Mouse (Mus musculus): ENCODE data around the gene Antxr2. TPM values are rescaled to one million over a fixed set of nuclear protein-coding genes. Genes with fewer than 3 reads are reported as not detected.

Gene Antxr2
- total and polyA plus RNA-seq, 3 experiments = 4.3 to 5.0 TPM; not detected in 1

- Histone ChIP-seq H3K36me3 (ENCODE audit: control insufficient read depth in 1 of 2, insufficient read depth in 2 of 2, low read length in 2 of 2) (peaks cover 0 to 2% of the 10 kb centered on the region in 2 experiments; a peak in 1 of 4 replicates), H3K27ac (ENCODE audit: control insufficient read depth, low read depth, low read length) (no peak overlapping the region), H3K79me2 (ENCODE audit: control insufficient read depth, insufficient read depth, low read length, poor library complexity) (no peaks in the 10 kb centered on the region), H3K4me1 (ENCODE audit: control insufficient read depth in 1 of 2, insufficient read depth in 2 of 2, low read length in 2 of 2) (no peaks in the 10 kb centered on the region), H3K9me3 (replicated peaks; ENCODE audit: insufficient read depth, low read length) (no peaks in the 10 kb centered on the region), H3K9ac (ENCODE audit: control insufficient read depth, low read depth, low read length, poor library complexity, severe bottlenecking) (no peak overlapping the region), H3K4me3 (ENCODE audit: control insufficient read depth in 1 of 2, insufficient read depth in 1 of 2, low read depth in 2 of 2, low read length in 2 of 2) (no peak overlapping the region), H3K27me3 (ENCODE audit: control insufficient read depth in 1 of 2, insufficient read depth in 2 of 2, low read length in 2 of 2) (no peaks in the 10 kb centered on the region)
- TF ChIP-seq TAL1 (IDR thresholded peaks at IDR 0.05; ENCODE audit: low read length) (no peak), JUND (IDR thresholded peaks at IDR 0.05; ENCODE audit: low read depth, low read length) (no peak), GABPA (IDR thresholded peaks at IDR 0.05; ENCODE audit: low read depth, low read length) (no peak), MAZ (IDR thresholded peaks at IDR 0.05; ENCODE audit: low read depth, low read length) (no peak), MYC (IDR thresholded peaks at IDR 0.05; ENCODE audit: low read depth, low read length) (no peak), CHD2 (IDR thresholded peaks at IDR 0.05; ENCODE audit: low read length) (no peak), MAFK (IDR thresholded peaks at IDR 0.05; ENCODE audit: borderline replicate concordance, low read depth, low read length) (no peak), GATA1 (IDR thresholded peaks at IDR 0.05; ENCODE audit: low read depth, low read length) (no peak), POLR2AphosphoS2 (IDR thresholded peaks at IDR 0.05; ENCODE audit: low read length) (no peak), EP300 (IDR thresholded peaks at IDR 0.05; ENCODE audit: low read depth in 1 of 2, low read length in 2 of 2) (no peak), RAD21 (IDR thresholded peaks at IDR 0.05; ENCODE audit: low read depth, low read length) (no peak), BHLHE40 (IDR thresholded peaks at IDR 0.05; ENCODE audit: borderline replicate concordance, low read depth, low read length) (no peak), TCF12 (IDR thresholded peaks at IDR 0.05; ENCODE audit: low read depth, low read length) (no peak)
- DNase-seq (ENCODE audit: low read depth, low spot score) = no peak
Observed at GRCm38 (mm10) chr5:97999261-97999824, 31.5 kb downstream of the Antxr2 start.

GRCm38 (mm10) chr5:97996500-97997176, 34.2 kb downstream of the Antxr2 start:
- no peak overlapping the region for H3K9ac ChIP-seq (ENCODE audit: control insufficient read depth, low read depth, low read length, poor library complexity, severe bottlenecking)
- no peaks in the 10 kb centered on the region for H3K4me1 ChIP-seq (ENCODE audit: control insufficient read depth in 1 of 2, insufficient read depth in 2 of 2, low read length in 2 of 2)
- no peak overlapping the region for H3K4me3 ChIP-seq (ENCODE audit: control insufficient read depth in 1 of 2, insufficient read depth in 1 of 2, low read depth in 2 of 2, low read length in 2 of 2)
- TF ChIP-seq JUND (IDR thresholded peaks at IDR 0.05; ENCODE audit: low read depth, low read length) (no peak), ZNF384 (IDR thresholded peaks at IDR 0.05; ENCODE audit: low read depth, low read length) (no peak), MYC (IDR thresholded peaks at IDR 0.05; ENCODE audit: low read depth, low read length) (no peak), SMC3 (IDR thresholded peaks at IDR 0.05; ENCODE audit: low read depth, low read length) (no peak), RCOR1 (IDR thresholded peaks at IDR 0.05; ENCODE audit: low read depth, low read length) (no peak), EP300 (IDR thresholded peaks at IDR 0.05; ENCODE audit: low read depth in 1 of 2, low read length in 2 of 2) (no peak), CHD1 (IDR thresholded peaks at IDR 0.05; ENCODE audit: low read depth, low read length) (no peak), SIN3A (IDR thresholded peaks at IDR 0.05; ENCODE audit: low read length) (no peak), TBP (IDR thresholded peaks at IDR 0.05; ENCODE audit: low read depth, low read length) (no peak), KAT2A (conservative IDR thresholded peaks at IDR 0.05; ENCODE audit: low read depth, low read length) (no peak), UBTF (IDR thresholded peaks at IDR 0.05; ENCODE audit: borderline replicate concordance, insufficient read depth, low read depth, low read length) (no peak), GATA1 (IDR thresholded peaks at IDR 0.05; ENCODE audit: low read depth, low read length) (no peak), MAZ (IDR thresholded peaks at IDR 0.05; ENCODE audit: low read depth, low read length) (no peak), RAD21 (IDR thresholded peaks at IDR 0.05; ENCODE audit: low read depth, low read length) (no peak), MXI1 (IDR thresholded peaks at IDR 0.05; ENCODE audit: low read depth, low read length) (no peak), ZMIZ1 (IDR thresholded peaks at IDR 0.05; ENCODE audit: low read depth, low read length) (no peak), POLR2AphosphoS2 (IDR thresholded peaks at IDR 0.05; ENCODE audit: low read length) (no peak), NELFE (IDR thresholded peaks at IDR 0.05; ENCODE audit: low read depth, low read length) (no peak), POLR2AphosphoS5 (IDR thresholded peaks at IDR 0.05; ENCODE audit: borderline replicate concordance, low read depth, low read length) (no peak)
- H3K79me2 ChIP-seq (ENCODE audit: control insufficient read depth, insufficient read depth, low read length, poor library complexity) = no peaks in the 10 kb centered on the region
- H3K27ac ChIP-seq (ENCODE audit: control insufficient read depth, low read depth, low read length) = no peak overlapping the region
- DNase-seq (ENCODE audit: low read depth, low spot score) = no peak
- no peaks in the 10 kb centered on the region; a peak in 1 of 4 replicates for H3K36me3 ChIP-seq (ENCODE audit: control insufficient read depth in 1 of 2, insufficient read depth in 2 of 2, low read length in 2 of 2)
- no peaks in the 10 kb centered on the region for H3K27me3 ChIP-seq (ENCODE audit: control insufficient read depth in 1 of 2, insufficient read depth in 2 of 2, low read length in 2 of 2)
- no peaks in the 10 kb centered on the region for H3K9me3 ChIP-seq (replicated peaks; ENCODE audit: insufficient read depth, low read length)
